Mouse (Mus musculus): Measurements from ENCODE around the gene Gm3373.
"Not testable (repeated sequence)": the region's sequence is repeated elsewhere in the genome, so short reads cannot be mapped to it uniquely, and the experiment has no call there.

Gene Gm3373

GRCm38 (mm10) chr14:5741477-5741876, at the start of gene Gm3373:
Gene Gm3373 (minus strand): TSS chr14:5741577.
- not testable (repeated sequence) for DNase-seq (ENCODE audit: low read depth, low spot score)

- not testable (repeated sequence) for DNase-seq (ENCODE audit: low read depth, low spot score)
Observed at GRCm38 (mm10) chr14:5687357-5687756, 54.0 kb downstream of the Gm3373 start, which contains the start of gene Gm9603. Gene Gm9603 (minus strand): TSS chr14:5687457.
